Comparison of ENCODE assay signal across 9 mouse cellular contexts in the genomic region with DNA sequence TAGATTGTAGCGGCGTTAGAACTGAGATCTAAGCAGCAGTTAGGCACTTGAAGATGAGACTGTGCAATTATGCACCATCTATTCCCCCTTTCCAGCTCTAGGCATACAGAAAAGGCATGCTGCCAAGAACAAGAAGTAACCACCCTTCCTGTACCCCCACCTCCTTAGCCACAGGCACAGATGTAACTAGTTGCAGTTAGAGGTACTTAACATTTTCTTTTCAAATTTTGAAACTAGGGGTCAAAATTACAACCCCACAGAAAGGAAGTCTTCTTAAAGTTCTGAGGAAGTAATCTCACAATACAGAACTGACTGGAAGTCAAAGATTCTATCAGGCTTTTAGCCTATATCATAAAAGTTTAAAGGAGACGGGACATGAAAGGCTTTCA. TPM values are rescaled to one million over a fixed set of nuclear protein-coding genes. Genes with fewer than 3 reads are reported as not detected.
A peak's percentile ranks its signal among the peaks of the same experiment; 100 is the strongest.
DNase-seq lines count a peak whose midpoint lies in the region; ATAC-seq and TF ChIP-seq lines count a peak whose summit lies in the region.
"Had no signal": no experiment of that assay in that cellular context is flagged by ENCODE, and none has a peak within 500 bp of the region (broad histone marks: within the 10 kb centered on the region; RNA-seq: fewer than 3 reads in every experiment).

No protein-coding gene starts in this region.

- H3K27me3 ChIP-seq in heart, postnatal 0 days (ENCODE audit: control insufficient read depth, insufficient read depth, low read length) = 0 out of 2 replicates have a peak, but pooled peaks cover 2% of the 10 kb centered on the region
- peaks cover 26% of the 10 kb centered on the region for H3K27me3 ChIP-seq in neural tube, embryonic 12.5 days (replicated peaks)
- 0 out of 2 replicates have a peak, but pooled peaks cover 3% of the 10 kb centered on the region for H3K27me3 ChIP-seq in intestine, embryonic 16.5 days (replicated peaks; ENCODE audit: control insufficient read depth, insufficient read depth, low read length)

- H3K9ac ChIP-seq in heart, postnatal 0 days (replicated peaks; ENCODE audit: low read depth, low read length) = no peak overlapping the region
- H3K9ac ChIP-seq in neural tube, embryonic 12.5 days = no peak overlapping the region
- H3K9ac ChIP-seq in intestine, embryonic 16.5 days (ENCODE audit: low read depth, low read length) = peak overlapping the region; percentile 63; the same call in 1 of the 2 replicates
- H3K9ac ChIP-seq: forebrain, embryonic 15.5 days had no signal

- no peak for DNase-seq in heart, postnatal 0 days (ENCODE audit: low spot score)
- no peak for DNase-seq in heart, adult 8-10 months (ENCODE audit: low spot score)
- DNase-seq in neural tube, embryonic 10.5 days (ENCODE audit: extremely low spot score, low spot score) = no peak
- no peak for DNase-seq in urinary bladder, postnatal 36 days (ENCODE audit: low spot score in 2 of 2)
- DNase-seq in urinary bladder, postnatal 4 days (ENCODE audit: low spot score in 2 of 2) = no peak

- H3K4me1 ChIP-seq in heart, postnatal 0 days (ENCODE audit: control insufficient read depth, insufficient read depth) = peaks cover 31% of the 10 kb centered on the region
- H3K4me1 ChIP-seq in neural tube, embryonic 12.5 days = 0 out of 2 replicates have a peak, but pooled peaks cover 10% of the 10 kb centered on the region
- H3K4me1 ChIP-seq in intestine, embryonic 16.5 days (ENCODE audit: control insufficient read depth, insufficient read depth, low read length) = peaks cover 7% of the 10 kb centered on the region; the same call in 1 of the 2 replicates

- H3K36me3 ChIP-seq in heart, postnatal 0 days (replicated peaks; ENCODE audit: control insufficient read depth, insufficient read depth, low read length) = no peaks in the 10 kb centered on the region
- H3K36me3 ChIP-seq in neural tube, embryonic 12.5 days = no peaks in the 10 kb centered on the region
- no peaks in the 10 kb centered on the region for H3K36me3 ChIP-seq in intestine, embryonic 16.5 days (ENCODE audit: control insufficient read depth, insufficient read depth, low read length)
- H3K36me3 ChIP-seq: forebrain, embryonic 15.5 days had no signal

- no peak overlapping the region for H3K27ac ChIP-seq in heart, postnatal 0 days (ENCODE audit: low read depth)
- H3K27ac ChIP-seq in neural tube, embryonic 12.5 days = no peak overlapping the region
- no peak overlapping the region for H3K27ac ChIP-seq in intestine, embryonic 16.5 days (ENCODE audit: low read length)
- H3K27ac ChIP-seq: forebrain, embryonic 15.5 days had no signal

- TF ChIP-seq CTCF in heart, postnatal 0 days (IDR thresholded peaks at IDR 0.05; ENCODE audit: low read depth) = no peak

- H3K4me3 ChIP-seq in heart, postnatal 0 days (ENCODE audit: low read depth, low read length) = peak overlapping the region; percentile 43; the same call in 1 of the 2 replicates
- no peak overlapping the region for H3K4me3 ChIP-seq in neural tube, embryonic 12.5 days
- no peak overlapping the region for H3K4me3 ChIP-seq in intestine, embryonic 16.5 days (ENCODE audit: low read length)

- ATAC-seq in heart, postnatal 0 days (ENCODE audit: insufficient read depth, low read depth) = no peak
- no peak for ATAC-seq in neural tube, embryonic 12.5 days (ENCODE audit: low FRiP score, low read depth)
- no peak for ATAC-seq in intestine, embryonic 16.5 days
- ATAC-seq in megakaryocyte-erythroid progenitor cell, adult 5-6 weeks (replicated peaks; ENCODE audit: low FRiP score, low TSS enrichment, poor library complexity, severe bottlenecking) = peak; percentile 32
- ATAC-seq: forebrain, embryonic 15.5 days had no signal

- H3K4me2 ChIP-seq in heart, postnatal 0 days (ENCODE audit: low read depth, low read length) = no peak overlapping the region; the same call in 1 of the 2 replicates
- H3K4me2 ChIP-seq in neural tube, embryonic 12.5 days (replicated peaks) = peak overlapping the region; percentile 63; the same call in 1 of the 2 replicates
- H3K4me2 ChIP-seq in intestine, embryonic 16.5 days (ENCODE audit: low read depth, low read length) = peak overlapping the region; percentile 72; the same call in 1 of the 2 replicates

- no peaks in the 10 kb centered on the region for H3K9me3 ChIP-seq in heart, postnatal 0 days (replicated peaks; ENCODE audit: control insufficient read depth, low read length)
- no peaks in the 10 kb centered on the region for H3K9me3 ChIP-seq in neural tube, embryonic 12.5 days
- no peaks in the 10 kb centered on the region for H3K9me3 ChIP-seq in intestine, embryonic 16.5 days (ENCODE audit: control insufficient read depth, low read length)
- H3K9me3 ChIP-seq: forebrain, embryonic 15.5 days had no signal

- TF ChIP-seq EP300 in heart, postnatal 0 days (IDR thresholded peaks at IDR 0.05; ENCODE audit: low read depth) = no peak

- 54% methylated on average over 3 of the region's 3 CpGs for WGBS in heart, postnatal 0 days
- WGBS in neural tube, embryonic 12.5 days = 63% methylated on average over 3 of the region's 3 CpGs
- 52% methylated on average over 3 of the region's 3 CpGs for WGBS in intestine, embryonic 16.5 days

RNA-seq across cellular contexts. Expression of a gene that starts 0.9 kb away (rescaled TPM):
- total RNA-seq in heart, postnatal 0 days (2014; rRNA removed; ENCODE audit: low replicate concordance) = 2.1 TPM in 1 of 2 replicates, not detected in the other
- 0.59 and 0.60 TPM in 2 replicates for polyA plus RNA-seq in heart, postnatal 0 days (2015; fragmentation: Nextera tagmentation; extraction: Ambion mirVana)
- total RNA-seq in heart, adult 8-10 months (2022) = 1 to 10 TPM; 2.2 to 3.0 (median 2.6) TPM
- 0.29 and 0.58 TPM in 2 replicates for polyA plus RNA-seq in neural tube, embryonic 12.5 days (2016; fragmentation: Nextera tagmentation; extraction: Ambion mirVana)
- 1.4 and 1.8 TPM in 2 replicates for polyA plus RNA-seq in intestine, embryonic 16.5 days (2015; fragmentation: Nextera tagmentation; extraction: Ambion mirVana)
- 1.3 and 2.7 TPM in 2 replicates for total RNA-seq in megakaryocyte-erythroid progenitor cell, adult 5-6 weeks (2014; fragmentation: Nextera tagmentation)
- total RNA-seq in megakaryocyte-erythroid progenitor cell, adult 5-6 weeks (2017) = 2.7 and 3.2 TPM in 2 replicates
- polyA plus RNA-seq: forebrain, embryonic 15.5 days had no signal
